Mouse (Mus musculus): ENCODE data around the gene Spcs3. TPM values are rescaled to one million over a fixed set of nuclear protein-coding genes. Genes with fewer than 3 reads are reported as not detected.

The Spcs3 gene
- polyA plus RNA-seq, 1 experiment from 2014 or later: 60.2 TPM

DNA sequence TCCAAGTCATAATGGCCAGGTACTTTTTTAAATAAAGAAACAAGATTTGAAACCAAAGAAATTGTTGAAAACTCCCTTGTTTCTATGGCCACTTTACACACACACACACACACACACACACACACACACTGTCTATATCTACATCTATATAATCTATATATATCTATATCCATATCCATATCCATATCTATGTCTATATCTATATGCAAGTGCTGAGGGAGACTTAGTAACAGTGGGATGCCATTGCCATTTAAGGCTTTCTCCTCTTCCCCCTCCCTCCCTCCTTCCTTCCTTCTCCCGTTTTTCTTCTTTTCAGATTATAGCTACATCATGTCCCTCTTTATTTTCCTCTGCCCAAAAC is 21.7 kb downstream of the Spcs3 start:
- ATAC-seq (ENCODE audit: insufficient read depth): no peak
- H3K36me3 ChIP-seq (replicated peaks): no peaks in the 10 kb centered on the region
- peaks cover 23% of the 10 kb centered on the region for H3K4me1 ChIP-seq (replicated peaks)
- H3K4me3 ChIP-seq (replicated peaks): no peak overlapping the region
- no peak overlapping the region for H3K27ac ChIP-seq (replicated peaks)
- no peaks in the 10 kb centered on the region for H3K9me3 ChIP-seq (replicated peaks)
- no peak overlapping the region for H3K9ac ChIP-seq
- WGBS (ENCODE audit: insufficient replicate concordance): 21% methylated on average over 1 of the region's 1 CpGs
- no peaks in the 10 kb centered on the region for H3K27me3 ChIP-seq
- no peak overlapping the region for H3K4me2 ChIP-seq

DNA sequence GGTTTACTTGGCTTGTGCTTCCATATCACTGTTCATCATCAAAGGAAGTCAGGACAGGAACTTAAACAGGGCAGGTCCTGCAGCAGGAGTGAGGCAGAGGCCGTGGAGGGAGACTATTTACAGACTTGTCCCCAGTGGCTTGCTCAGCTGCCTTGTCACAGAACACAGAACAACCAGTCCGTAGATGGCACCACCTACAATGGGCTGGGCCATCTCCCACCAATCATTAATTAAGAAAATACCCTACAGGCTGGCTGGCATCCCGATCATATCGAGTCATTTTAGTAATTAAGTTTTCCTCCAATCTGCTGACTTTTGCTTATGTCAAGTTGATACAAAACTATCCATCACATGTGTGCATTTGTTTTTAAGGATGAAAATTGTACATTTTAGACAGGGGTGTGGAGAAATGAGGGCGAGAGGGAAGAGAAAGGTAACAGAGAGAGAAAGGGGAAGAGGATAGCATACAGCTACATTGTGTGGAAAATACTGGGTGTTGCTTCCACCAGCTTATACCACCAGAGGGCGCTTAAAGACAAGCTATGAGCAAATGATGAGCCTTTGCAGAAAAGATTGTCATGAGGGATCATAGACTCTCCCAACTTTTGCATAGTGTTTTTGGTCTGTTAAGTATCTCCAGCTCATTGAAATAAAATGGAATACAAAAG is 22.2 kb downstream of the Spcs3 start:
- Histone ChIP-seq H3K4me2 (no peak overlapping the region), H3K27ac (replicated peaks) (no peak overlapping the region), H3K9me3 (replicated peaks) (no peaks in the 10 kb centered on the region), H3K9ac (no peak overlapping the region), H3K36me3 (replicated peaks) (no peaks in the 10 kb centered on the region), H3K4me3 (replicated peaks) (no peak overlapping the region), H3K27me3 (no peaks in the 10 kb centered on the region), H3K4me1 (replicated peaks) (peaks cover 23% of the 10 kb centered on the region)
- ATAC-seq (ENCODE audit: insufficient read depth): peak; percentile 34; the same call in 1 of the 2 replicates
- 21% methylated on average over 6 of the region's 6 CpGs for WGBS (ENCODE audit: insufficient replicate concordance)

DNA sequence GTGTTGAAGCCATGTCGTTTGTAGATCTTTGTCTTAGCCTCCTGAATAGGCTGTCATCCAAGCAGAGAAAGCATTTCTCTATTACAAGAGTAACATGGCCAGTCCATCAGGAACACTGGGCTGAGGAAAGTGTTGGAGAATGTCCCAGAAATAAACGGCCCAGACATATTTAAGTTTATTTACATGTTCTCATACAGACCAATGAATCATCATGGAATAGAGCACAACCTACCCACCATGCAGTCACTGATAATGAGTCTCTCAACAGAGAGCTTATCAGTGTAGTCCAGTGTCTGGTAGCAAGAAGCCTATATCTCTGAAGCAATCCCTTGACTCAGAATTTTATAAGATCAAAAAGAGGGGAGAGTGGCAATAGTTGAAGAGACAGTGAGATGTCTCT is 24.7 kb downstream of the Spcs3 start:
- Histone ChIP-seq H3K27me3 (no peaks in the 10 kb centered on the region), H3K4me1 (replicated peaks) (peaks cover 6% of the 10 kb centered on the region; the same call in 1 of the 2 replicates), H3K4me3 (replicated peaks) (no peak overlapping the region), H3K9me3 (replicated peaks) (no peaks in the 10 kb centered on the region), H3K27ac (replicated peaks) (no peak overlapping the region), H3K9ac (no peak overlapping the region), H3K4me2 (no peak overlapping the region), H3K36me3 (replicated peaks) (no peaks in the 10 kb centered on the region)
- 30% methylated on average over 2 of the region's 2 CpGs for WGBS (ENCODE audit: insufficient replicate concordance)
- no peak for ATAC-seq (ENCODE audit: insufficient read depth)

DNA sequence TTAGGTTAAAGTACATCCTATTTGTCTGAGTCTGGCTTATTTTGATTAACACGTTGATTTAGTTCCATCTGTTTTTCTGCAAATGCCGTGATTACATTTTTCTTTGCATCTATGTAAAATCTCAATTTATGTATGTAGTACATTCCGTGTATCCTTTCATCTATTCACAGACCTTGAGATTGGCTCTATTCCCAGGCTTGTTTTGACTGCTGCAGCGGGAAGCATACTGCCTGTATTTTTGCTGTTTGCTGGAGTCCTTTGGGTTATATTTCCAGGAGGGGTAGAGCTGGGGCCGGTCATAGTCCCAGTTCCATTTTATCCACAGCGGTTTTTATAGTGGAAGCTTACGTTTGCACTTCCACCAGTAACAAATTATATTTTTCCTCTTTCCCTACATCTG is 26.7 kb downstream of the Spcs3 start:
- Histone ChIP-seq H3K9me3 (replicated peaks) (no peaks in the 10 kb centered on the region), H3K4me2 (no peak overlapping the region), H3K4me1 (replicated peaks) (0 out of 2 replicates have a peak, but pooled peaks cover 3% of the 10 kb centered on the region), H3K27ac (replicated peaks) (no peak overlapping the region), H3K36me3 (replicated peaks) (no peaks in the 10 kb centered on the region), H3K27me3 (no peaks in the 10 kb centered on the region), H3K9ac (no peak overlapping the region), H3K4me3 (replicated peaks) (no peak overlapping the region)
- no peak for ATAC-seq (ENCODE audit: insufficient read depth)
- 69% methylated on average over 7 of the region's 7 CpGs for WGBS (ENCODE audit: insufficient replicate concordance)

DNA sequence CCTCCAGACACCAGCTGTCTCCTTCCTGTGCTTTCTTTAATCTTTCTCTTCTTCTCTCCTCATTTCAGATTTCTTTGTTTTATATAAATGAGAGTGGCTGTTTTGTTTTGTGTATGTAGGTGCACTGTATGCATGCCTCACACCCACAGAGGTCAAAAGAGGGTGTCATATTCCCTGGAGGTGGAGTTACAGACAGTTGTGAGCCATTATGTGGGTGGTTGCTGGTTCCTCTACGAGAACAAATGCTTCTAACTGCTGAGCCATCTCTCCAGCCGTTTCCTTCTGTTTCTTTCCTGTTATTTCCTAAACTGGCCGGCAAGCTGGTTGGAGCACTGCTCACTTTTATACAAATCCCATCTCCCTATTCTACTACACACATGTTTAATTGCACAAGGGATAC is 35.9 kb downstream of the Spcs3 start:
- 29% methylated on average over 3 of the region's 3 CpGs for WGBS (ENCODE audit: insufficient replicate concordance)
- ATAC-seq (ENCODE audit: insufficient read depth): no peak

DNA sequence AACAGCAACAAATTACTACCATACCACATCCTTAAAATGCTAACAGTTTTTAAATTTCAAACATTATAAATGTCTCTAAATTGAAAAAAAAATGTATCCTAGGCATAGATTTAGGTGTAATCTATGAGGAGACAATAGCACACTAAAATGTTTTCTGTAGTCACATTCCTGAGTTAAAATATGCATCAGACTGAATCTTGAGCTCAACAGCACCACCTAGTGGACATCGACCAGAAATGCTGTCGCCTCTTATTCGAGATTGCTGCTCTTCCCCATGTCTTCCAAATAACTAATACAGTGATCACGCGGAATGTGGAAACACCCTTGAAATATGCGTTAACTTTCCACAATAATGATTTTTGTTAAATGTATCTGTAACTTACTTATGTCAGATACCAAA is 36.7 kb downstream of the Spcs3 start:
- no peak for ATAC-seq (ENCODE audit: insufficient read depth)
- Histone ChIP-seq H3K4me1 (replicated peaks) (no peaks in the 10 kb centered on the region), H3K9me3 (replicated peaks) (no peaks in the 10 kb centered on the region), H3K4me2 (no peak overlapping the region), H3K27ac (replicated peaks) (no peak overlapping the region), H3K9ac (no peak overlapping the region), H3K4me3 (replicated peaks) (no peak overlapping the region), H3K27me3 (peaks cover 6% of the 10 kb centered on the region; the same call in 1 of the 2 replicates), H3K36me3 (replicated peaks) (no peaks in the 10 kb centered on the region)
- 12% methylated on average over 6 of the region's 6 CpGs for WGBS (ENCODE audit: insufficient replicate concordance)

More for the DNA sequence above, 35.9 kb downstream of the Spcs3 start:
- Histone ChIP-seq H3K27ac (replicated peaks) (no peak overlapping the region), H3K4me2 (no peak overlapping the region), H3K9ac (no peak overlapping the region), H3K4me3 (replicated peaks) (no peak overlapping the region), H3K36me3 (replicated peaks) (no peaks in the 10 kb centered on the region), H3K9me3 (replicated peaks) (no peaks in the 10 kb centered on the region), H3K4me1 (replicated peaks) (no peaks in the 10 kb centered on the region), H3K27me3 (peaks cover 3% of the 10 kb centered on the region; the same call in 1 of the 2 replicates)

DNA sequence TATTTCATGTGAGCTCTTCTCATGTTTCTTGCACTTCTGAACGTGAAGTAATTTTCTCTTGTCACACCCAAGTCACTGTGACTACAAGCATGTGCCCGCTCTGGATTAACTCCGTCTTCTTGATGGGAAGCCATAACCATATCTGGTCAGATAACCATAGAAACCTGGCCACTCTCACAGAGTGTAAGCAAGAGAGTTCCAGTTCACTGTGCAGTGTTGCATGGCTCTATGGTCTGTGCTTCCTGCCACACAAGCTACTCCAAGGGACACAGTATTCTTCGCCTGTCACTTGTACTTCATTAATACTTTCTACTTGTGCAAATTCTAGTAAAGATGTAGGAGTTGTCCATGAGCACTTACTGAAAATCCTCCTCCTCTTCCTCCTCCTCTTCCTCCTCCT is 37.9 kb downstream of the Spcs3 start:
- Histone ChIP-seq H3K9me3 (replicated peaks) (no peaks in the 10 kb centered on the region), H3K36me3 (replicated peaks) (no peaks in the 10 kb centered on the region), H3K4me2 (no peak overlapping the region), H3K4me3 (replicated peaks) (no peak overlapping the region), H3K27me3 (peaks cover 6% of the 10 kb centered on the region; the same call in 1 of the 2 replicates), H3K9ac (no peak overlapping the region), H3K4me1 (replicated peaks) (no peaks in the 10 kb centered on the region), H3K27ac (replicated peaks) (no peak overlapping the region)
- ATAC-seq (ENCODE audit: insufficient read depth): no peak
- WGBS (ENCODE audit: insufficient replicate concordance): 56% methylated on average over 4 of the region's 4 CpGs

DNA sequence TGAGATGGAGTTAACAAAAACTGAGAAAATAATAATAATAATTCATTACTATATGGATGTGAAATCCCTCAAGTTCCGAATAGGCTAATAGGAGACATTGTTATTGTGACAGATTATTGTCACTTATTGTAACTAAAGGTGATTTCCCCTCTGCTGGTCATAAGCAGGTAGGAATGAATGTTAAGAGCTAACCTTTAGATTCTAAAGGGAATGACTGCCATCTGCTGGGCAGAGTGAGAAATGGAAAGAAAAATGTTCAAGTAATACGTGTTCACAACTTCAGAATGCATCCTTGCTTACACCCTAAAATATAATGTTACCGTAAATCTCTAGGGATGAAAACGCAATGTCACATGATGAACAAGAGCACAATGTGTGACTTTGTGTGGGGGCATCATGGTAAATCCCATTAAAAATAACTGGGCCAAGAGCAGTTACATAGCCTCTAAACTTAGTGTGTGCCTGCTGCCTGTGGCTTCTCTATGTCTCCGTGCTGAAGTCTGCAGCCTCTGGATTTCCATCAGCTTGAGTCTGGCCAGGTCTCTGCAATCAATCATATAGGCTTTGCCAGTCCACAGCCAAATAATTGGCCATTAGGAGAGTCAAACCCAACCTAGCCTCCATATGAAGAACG is 38.6 kb downstream of the Spcs3 start:
- WGBS (ENCODE audit: insufficient replicate concordance): 14% methylated on average over 6 of the region's 6 CpGs
- Histone ChIP-seq H3K4me3 (replicated peaks) (no peak overlapping the region), H3K36me3 (replicated peaks) (no peaks in the 10 kb centered on the region), H3K9ac (no peak overlapping the region), H3K4me1 (replicated peaks) (no peaks in the 10 kb centered on the region), H3K4me2 (no peak overlapping the region), H3K27me3 (peaks cover 6% of the 10 kb centered on the region; the same call in 1 of the 2 replicates), H3K27ac (replicated peaks) (no peak overlapping the region), H3K9me3 (replicated peaks) (no peaks in the 10 kb centered on the region)
- no peak for ATAC-seq (ENCODE audit: insufficient read depth)

DNA sequence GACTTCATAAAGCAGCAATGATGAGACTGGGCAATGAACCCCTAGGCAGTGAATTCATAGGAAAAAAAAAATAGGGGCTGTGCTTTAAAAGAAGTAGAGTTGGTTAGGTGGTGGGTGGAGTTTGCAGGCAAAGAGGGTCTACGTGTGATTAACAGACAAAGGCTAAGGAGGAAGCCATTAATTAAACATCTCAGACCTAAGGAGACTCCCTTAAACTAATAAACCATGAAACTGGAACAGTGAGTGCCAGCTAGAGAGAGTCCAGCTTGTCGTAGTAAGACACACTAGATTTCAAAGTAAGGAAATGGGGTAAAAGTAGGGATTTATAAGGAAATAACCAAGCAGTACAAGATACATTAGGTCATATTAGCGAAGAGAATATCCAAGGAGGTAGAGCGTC is 41.4 kb downstream of the Spcs3 start:
- H3K27ac ChIP-seq (replicated peaks): no peak overlapping the region
- H3K4me3 ChIP-seq (replicated peaks): no peak overlapping the region
- H3K4me2 ChIP-seq: no peak overlapping the region
- H3K36me3 ChIP-seq (replicated peaks): no peaks in the 10 kb centered on the region
- no peak overlapping the region for H3K9ac ChIP-seq
- no peaks in the 10 kb centered on the region for H3K9me3 ChIP-seq (replicated peaks)
- 64% methylated on average over 4 of the region's 4 CpGs for WGBS (ENCODE audit: insufficient replicate concordance)
- ATAC-seq (ENCODE audit: insufficient read depth): no peak
- no peaks in the 10 kb centered on the region for H3K4me1 ChIP-seq (replicated peaks)
- H3K27me3 ChIP-seq: peaks cover 6% of the 10 kb centered on the region; the same call in 1 of the 2 replicates

DNA sequence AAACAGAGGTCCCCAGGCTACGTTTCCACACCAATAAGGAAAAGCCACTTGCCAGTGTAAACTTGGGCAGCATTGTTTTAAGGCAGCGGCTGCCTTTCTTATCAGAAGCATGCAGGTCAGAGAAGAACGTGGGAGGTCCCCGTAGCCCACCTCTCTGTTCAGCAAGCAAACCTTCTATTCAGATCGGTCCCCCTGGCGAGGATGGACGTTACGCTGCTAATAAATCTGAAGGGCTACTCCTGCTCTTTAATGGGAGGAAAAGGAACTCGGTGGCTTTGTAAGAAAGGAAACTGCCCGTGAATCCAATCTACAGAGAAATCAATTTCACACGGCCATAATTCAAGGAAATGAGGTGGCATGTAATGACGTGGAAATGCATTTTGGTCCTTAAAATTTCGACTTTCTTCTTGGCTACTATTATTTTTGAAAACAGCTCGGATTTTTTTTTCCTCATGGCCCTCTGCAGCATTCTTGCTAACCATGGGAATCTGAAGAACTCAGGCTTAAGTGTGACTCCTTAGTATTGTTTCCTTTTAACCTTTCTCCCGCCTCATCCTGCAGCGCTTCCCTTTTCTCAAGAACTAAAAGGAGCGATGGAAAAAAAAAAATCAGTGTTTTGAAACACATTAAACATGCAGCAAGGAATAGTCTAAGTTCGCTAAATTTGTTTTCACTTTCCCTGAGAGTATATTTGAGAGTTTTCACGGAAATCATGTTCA is 43.1 kb downstream of the Spcs3 start:
- Histone ChIP-seq H3K4me1 (replicated peaks) (no peaks in the 10 kb centered on the region), H3K9me3 (replicated peaks) (no peaks in the 10 kb centered on the region), H3K9ac (no peak overlapping the region), H3K36me3 (replicated peaks) (no peaks in the 10 kb centered on the region), H3K4me2 (peak overlapping the region; percentile 25; the same call in 1 of the 2 replicates), H3K4me3 (replicated peaks) (no peak overlapping the region), H3K27ac (replicated peaks) (no peak overlapping the region), H3K27me3 (peaks cover 6% of the 10 kb centered on the region; the same call in 1 of the 2 replicates)
- ATAC-seq (ENCODE audit: insufficient read depth): no peak
- WGBS (ENCODE audit: insufficient replicate concordance): 11% methylated on average over 19 of the region's 19 CpGs
